Mouse (Mus musculus): ENCODE measurements around the gene Ung. TPM values are rescaled to one million over a fixed set of nuclear protein-coding genes. Genes with fewer than 3 reads are reported as not detected.

The Ung gene
- polyA plus RNA-seq, 1 experiment, result 3.3 TPM

DNA sequence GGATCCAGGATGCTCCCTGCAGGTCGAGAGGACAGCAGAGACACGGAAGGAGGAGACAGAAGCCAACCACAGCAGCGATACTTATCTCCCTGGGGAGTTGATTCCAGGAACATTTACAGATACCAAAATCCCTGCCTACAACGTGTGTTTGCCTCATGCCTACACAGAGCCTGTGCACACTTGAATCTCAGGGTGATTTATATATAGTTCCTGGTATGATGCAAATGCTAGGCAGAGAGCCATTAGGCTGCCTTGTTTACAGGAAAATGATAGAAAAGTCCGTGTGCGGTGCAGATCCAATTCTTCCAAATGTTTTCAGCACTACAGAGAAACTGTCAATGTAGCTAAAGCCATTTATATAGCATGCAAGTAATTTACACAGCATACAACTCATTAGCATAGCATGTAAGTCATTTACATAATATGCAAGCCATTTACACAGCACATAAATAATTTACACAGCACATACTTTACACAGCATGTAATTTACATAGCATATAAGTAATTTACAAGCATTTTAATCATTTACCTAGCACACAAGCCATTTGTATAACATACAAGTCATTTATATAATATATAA is 33.0 kb downstream of the Ung start:
- no peak for DNase-seq (ENCODE audit: low spot score)

DNA sequence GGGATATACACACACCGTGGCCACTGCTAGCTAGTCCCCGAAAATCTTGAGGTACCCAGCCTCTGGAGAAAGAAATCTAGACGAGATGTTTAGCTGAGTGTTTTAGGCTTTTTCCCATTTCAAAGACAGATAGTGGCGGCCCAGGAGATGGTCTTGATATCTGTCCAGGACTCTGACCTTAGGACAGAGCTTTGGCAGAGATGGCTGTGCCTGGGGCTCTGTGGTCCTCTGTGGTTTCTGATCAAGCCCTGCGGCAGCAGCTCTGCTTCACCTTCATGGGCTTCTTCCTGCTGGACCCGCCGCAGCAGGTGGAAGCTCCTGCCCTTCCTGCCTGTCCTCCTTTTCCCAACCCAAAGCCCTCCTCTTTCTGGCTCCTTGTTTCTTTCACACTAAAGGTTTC is 40.2 kb downstream of the Ung start:
- DNase-seq (ENCODE audit: low spot score), result no peak

DNA sequence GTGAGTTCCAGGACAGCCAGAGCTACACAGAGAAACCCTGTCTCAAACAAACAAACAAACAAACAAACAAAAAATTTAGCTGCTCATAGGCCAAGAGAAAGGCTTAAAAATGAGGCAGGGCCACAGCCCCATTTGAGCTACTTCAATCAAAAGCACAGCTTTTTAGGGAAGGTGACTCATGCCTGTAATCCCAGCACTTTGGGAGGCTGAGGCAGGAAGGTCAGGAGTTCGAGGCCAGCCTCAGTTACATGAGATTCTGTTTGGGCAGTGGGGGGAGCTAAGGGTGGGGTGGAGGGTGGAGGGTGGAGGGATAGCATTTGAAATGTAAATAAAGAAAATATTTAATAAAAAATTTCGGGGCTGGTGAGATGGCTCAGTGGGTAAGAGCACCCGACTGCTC is 42.8 kb downstream of the Ung start:
- no peak for DNase-seq (ENCODE audit: low spot score)

DNA sequence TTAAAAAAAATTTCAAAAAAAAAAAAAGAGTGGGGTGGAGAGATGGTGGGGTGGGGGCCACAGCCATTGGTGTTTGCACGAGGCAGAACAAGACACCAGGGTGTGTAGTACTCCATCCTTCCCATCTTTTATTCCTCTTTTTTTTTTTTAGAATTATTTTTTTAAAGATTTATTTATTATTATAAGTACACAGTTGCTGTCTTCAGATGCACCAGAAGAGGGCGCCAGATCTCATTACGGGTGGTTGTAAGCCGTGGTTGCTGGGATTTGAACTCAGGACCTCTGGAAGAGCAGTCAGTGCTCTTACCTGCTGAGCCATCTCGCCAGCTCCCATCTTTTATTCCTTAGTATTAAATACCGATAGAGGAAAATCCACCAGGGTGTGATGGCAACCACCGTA is 43.3 kb downstream of the Ung start:
- no peak for DNase-seq (ENCODE audit: low spot score)

DNA sequence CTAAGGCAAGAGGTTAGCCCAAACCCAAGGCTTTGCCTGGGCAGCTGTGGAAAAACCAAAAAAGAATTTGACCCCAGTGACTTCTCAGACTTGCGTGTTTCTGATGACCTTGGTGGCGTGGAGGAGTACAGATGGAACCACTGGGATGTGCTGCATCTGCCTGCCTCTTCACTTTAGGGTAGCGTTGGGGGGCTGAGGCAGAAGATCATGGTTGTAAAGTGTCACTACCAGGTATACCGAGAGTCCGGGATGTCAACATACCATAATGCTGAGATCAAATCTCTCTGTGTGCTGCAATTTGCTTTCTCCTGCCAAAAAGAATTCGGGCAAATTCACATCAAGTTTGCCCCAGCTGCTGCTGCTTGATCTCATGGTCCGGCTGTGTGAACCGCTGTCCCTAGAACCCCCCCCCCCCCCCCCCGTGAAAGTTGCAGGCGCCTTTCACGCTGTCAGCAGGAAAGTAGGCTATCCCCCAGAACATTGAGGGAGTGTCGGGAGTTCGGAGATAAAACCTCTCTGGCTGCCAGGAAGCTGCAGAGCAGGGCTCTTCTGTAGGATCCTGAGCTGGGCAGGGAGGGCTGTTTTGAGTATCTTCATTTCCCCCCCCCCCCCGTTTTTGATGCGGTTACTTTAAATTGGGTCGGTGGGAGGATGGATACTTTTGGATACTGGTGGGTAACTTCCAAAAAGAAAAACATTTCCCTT is 43.8 kb downstream of the Ung start:
- no peak for DNase-seq (ENCODE audit: low spot score)

DNA sequence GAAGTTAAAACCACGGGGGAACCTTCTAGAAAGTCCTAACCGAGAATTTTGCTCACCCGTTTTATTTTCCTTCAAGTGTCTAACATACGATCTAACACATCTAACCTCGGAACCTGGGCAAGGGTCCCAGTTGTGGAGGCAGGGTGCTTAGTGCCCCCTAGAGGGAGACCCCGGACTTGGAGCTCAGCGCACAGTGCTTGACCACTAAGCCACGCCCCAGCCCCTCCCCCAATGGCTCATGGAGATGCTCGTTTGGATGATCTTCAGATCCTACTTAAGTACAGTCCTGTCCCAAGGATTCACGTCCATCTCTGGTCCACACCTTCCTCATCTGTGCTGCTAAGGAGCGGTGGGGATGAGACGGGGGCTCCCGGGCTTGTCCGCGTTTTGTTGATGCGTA is 44.5 kb downstream of the Ung start:
- no peak for DNase-seq (ENCODE audit: low spot score)

DNA sequence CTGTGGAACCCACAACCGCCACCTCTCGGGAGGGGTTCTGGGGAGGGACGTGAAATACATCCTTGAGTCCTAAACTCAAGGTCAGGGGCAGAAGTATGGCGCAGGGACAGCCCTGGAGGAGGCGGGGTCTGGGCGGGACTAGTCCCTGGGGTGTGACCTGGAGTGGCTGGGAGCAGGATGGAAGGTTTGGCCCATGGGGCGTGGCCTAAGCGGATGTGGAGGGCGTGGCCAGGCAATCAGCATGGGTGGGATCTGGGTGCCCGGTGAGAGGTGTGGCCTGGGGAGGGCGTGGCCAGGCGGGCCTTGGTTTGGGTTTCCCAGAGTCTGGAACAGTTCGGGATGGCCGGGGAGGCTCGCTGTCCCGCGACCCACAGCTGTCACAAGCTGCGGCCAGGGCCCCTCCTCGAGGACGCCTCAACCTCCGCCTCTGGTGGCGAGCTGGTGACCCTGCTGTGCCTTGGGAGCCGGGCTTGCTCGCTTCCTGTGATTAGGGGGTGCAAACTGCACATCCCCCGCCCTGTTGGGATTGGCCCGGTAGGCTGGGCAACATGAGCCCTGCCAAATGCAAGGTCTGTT is 45.5 kb downstream of the Ung start:
- DNase-seq (ENCODE audit: low spot score), result peak; percentile 72

DNA sequence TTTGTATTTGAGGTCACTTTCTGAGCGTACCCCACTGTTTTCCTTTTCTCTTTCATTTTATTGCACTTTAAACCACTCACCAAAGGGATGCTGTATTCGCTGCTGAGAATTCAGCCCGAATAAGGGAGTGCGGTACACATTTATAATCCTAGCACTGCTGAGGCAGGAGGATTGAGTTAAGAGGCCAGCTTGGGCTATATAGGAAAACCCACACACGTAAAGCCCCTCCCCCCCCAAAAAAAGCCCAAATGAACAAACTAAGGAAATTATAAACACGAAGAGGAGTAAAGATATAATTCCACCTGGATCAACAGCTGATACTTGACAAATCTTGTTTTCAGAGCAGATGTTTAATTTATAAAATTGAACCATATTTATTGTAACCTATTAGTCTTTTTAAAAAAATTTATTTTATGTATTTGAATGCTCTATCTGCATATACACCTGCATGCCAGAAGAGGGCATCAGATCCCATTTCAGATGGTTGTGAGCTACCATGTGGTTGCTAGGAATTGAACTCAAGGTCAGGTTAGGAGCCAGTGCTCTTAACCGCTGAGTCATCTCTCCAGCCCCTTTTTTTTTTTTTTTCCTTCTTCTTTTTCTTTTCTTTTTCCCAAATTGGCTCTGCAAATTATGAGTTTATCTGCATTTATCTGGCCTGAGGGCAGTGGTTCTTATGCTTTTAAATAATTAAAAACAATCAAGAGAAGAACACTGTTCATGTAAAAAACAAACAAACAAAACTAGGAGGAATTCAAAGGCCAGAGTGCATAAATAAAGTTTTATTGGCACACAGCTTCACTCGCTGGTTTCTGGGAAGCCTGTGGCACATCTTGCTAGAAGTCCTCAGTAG is 46.6 kb downstream of the Ung start:
- DNase-seq (ENCODE audit: low spot score), result no peak

DNA sequence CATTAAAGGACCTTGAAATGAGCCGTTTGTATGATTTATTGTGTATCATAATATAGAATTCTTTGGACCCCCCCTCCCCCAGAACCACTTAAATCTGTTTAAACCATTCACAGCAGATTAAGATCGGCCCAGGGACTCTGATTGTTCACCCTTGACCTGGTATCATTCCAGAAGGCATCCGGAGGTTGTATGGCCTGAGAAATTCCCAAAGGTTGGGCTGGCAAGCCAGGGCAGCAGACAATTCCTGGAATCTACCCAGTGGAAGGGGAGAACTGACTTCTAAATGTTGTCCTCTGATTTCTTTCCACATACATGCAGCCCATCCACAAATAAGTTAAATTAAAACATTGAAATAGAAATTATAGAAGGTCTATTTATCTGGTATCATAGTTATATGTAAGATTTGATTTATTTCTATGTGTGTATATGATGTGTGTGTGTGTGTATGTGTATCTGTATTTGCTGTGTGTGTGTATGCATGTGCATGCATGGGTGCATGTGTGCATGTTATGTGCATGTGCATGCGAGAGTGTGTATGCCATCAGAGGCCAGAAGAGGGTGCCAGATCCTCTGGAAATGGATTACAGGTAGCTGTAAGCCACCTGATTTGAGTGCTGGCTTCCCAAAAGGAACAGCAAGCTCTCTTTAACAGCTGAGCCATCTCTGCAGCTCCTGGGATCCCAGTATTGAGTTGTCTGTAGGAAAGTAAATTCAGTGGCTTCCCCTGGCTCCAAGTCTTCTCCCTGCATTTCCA is 48.0 kb downstream of the Ung start:
- DNase-seq (ENCODE audit: low spot score), result no peak

DNA sequence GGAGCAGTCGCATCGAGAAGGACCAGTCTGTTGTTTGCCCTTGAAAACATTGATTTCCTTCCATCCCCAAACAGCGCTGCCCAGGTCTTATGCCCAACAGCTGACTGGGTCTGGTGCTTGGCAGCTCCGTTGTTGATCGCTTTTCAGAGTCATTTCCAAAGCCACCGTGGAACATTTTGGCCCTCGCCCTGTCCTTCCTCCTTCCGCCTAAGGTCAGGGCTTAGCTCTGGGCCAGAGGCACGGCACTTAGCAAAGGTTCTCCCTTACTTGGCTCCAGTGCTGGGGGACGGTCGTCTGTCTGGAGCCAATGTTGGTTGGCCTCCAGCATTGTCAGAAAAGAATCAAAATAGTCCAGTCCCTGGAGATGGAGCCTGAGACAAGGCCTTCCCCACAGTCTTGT is 49.4 kb downstream of the Ung start:
- no peak for DNase-seq (ENCODE audit: low spot score)

DNA sequence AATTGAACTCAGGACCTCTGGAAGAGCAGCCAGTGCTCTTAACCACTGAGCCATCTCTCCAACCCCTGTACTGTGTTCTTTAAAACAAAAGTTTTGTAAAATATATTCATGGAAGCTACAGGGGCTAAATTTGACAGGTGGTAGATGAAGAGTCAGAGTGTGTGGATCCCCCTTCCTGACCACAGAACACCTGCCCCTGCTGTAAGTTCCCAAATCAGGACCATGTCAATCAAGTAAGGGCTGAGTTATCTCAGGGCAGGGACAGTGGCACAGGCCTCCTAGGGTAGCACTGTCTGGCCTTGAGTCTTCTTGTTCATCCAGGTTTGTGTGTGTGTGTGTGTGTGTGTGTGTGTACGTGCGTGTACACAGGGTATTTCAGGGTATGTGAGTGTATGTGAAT is 53.3 kb downstream of the Ung start:
- no peak for DNase-seq (ENCODE audit: low spot score)

DNA sequence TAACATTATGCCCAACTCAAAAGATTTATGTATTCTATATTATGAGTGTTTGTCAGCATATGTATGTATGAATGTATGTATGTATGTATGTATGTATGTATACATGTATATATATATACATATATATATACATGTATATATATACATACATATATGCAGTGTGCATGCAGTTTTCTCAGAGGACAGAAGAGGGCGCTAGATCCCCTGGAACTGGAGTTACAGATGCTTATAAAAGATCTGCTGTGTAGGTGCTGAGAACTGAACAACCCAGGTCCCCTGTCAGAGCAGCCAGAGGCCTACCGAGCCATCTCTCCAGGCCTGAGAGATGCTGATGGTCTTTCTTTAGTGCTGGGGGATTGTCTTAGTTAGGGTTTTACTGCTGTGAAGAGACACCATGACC is 56.9 kb downstream of the Ung start:
- DNase-seq (ENCODE audit: low spot score), result no peak

Other genes with a start within 250 kb of the Ung start
- gene Coro1c, start 221.6 kb upstream of the Ung start, polyA plus RNA-seq (2012; rRNA removed), result 116 and 159 TPM in 2 replicates
- gene Ssh1, start 136.5 kb upstream of the Ung start, polyA plus RNA-seq (2012; rRNA removed), result 9.3 and 14.8 TPM in 2 replicates
- 0.10 TPM in 1 of 2 replicates, not detected in the other for gene Dao, start 126.7 kb upstream of the Ung start, polyA plus RNA-seq (2012; rRNA removed)
- 17.9 and 19.1 TPM in 2 replicates for gene Usp30, start 64.9 kb upstream of the Ung start, polyA plus RNA-seq (2012; rRNA removed)
- 0.12 and 0.16 TPM in 2 replicates for gene Svop, start 38.8 kb upstream of the Ung start, polyA plus RNA-seq (2012; rRNA removed)
- 8.8 and 9.4 TPM in 2 replicates for gene Alkbh2, start 2.2 kb upstream of the Ung start, polyA plus RNA-seq (2012; rRNA removed)
- 7.7 and 9.6 TPM in 2 replicates for gene Acacb, start 16.1 kb downstream of the Ung start, polyA plus RNA-seq (2012; rRNA removed)
- not detected in 2 replicates for gene Foxn4, start 143.4 kb downstream of the Ung start, polyA plus RNA-seq (2012; rRNA removed)
- 2.8 and 3.1 TPM in 2 replicates for gene Myo1h, start 158.8 kb downstream of the Ung start, polyA plus RNA-seq (2012; rRNA removed)